Mouse (Mus musculus) ES-E14 (cell line): ENCODE measurements around the gene Ugt1a7c.

Source experiments
- HCFC1 ChIP-seq: IDR thresholded peaks from 2 replicates; pipeline ENCODE4 v1.6.1; 2012; ENCODE audit warnings: low read length, inconsistent platforms, borderline replicate concordance; ENCODE audit not compliant: insufficient read depth
- MAFK ChIP-seq: IDR thresholded peaks from 2 replicates; pipeline ENCODE4 v1.6.1; 2014; ENCODE audit warnings: mild to moderate bottlenecking, low read depth, low read length, inconsistent platforms; ENCODE audit not compliant: insufficient read depth

DNA sequence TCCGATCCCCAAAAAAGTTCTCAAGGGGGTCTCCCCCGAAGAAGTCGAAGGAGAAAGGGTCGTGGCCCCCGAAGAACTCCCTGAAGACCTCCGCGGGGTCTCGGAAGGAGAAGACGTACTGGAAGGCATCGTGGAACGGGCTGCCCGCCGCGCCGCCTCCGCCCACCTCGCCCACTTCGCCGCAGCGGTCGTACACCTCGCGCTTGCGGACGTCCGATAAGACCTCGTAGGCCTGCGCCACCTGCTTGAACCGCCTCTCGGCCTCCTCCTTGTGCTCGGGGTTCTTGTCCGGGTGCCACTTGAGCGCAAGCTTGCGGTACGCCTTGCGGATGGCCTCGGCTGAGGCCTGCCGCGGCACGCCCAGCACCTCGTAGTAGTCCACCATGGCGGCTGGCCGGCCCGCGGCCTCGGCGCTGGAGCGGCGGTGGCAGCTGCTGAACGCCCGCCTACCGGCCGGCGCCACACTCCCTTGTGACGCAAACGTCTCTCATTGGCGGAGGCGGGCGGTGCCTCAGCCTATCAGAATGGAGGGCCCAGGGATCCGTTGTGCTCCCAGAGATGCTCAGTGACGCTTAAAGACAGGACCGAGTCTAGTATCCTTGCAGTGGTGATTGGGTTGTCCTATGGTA, 110.5 kb downstream of the Ugt1a7c start, which contains the start of gene Dnajb3:
- TF ChIP-seq HCFC1 (no peak), MAFK (no peak)
